Mouse (Mus musculus): ENCODE results near the gene Wnt5b. TPM values are rescaled to one million over a fixed set of nuclear protein-coding genes. Genes with fewer than 3 reads are reported as not detected.

The Wnt5b gene
- polyA plus RNA-seq, 1 experiment from 2014 or later: 1.8 TPM

DNA sequence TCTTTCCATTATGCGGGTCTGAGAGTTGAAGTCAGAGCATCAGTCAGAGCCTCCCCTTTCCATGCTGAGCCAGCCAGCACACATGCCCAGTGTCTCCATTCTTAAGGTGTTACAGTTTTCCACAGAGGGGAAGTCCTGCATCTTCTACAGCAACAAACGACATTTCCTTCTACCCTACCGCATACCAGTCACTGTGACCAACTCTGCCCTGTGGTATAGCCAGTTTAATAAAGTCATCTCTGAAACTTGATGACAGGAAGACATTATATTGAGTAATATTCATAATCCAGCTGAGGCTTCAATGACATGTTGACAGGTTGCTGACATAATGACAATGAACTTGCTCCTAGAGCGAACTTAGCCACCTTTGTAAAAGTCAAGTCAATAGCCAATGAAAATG is 153.4 kb downstream of the Wnt5b start:
- no peaks in the 10 kb centered on the region for H3K27me3 ChIP-seq (replicated peaks; ENCODE audit: control insufficient read depth, insufficient read depth, low read length)
- no peaks in the 10 kb centered on the region for H3K36me3 ChIP-seq (ENCODE audit: control insufficient read depth, insufficient read depth)
- no peak overlapping the region for H3K27ac ChIP-seq (ENCODE audit: low read depth, low read length)
- TF ChIP-seq CTCF (IDR thresholded peaks at IDR 0.05; ENCODE audit: low read depth): no peak
- no peak overlapping the region for H3K9ac ChIP-seq (ENCODE audit: low read depth, low read length)
- H3K4me1 ChIP-seq (replicated peaks; ENCODE audit: control insufficient read depth, insufficient read depth, low read length): 0 out of 2 replicates have a peak, but pooled peaks cover 3% of the 10 kb centered on the region
- H3K4me3 ChIP-seq (ENCODE audit: low read depth, low read length): no peak overlapping the region
- no peak for ATAC-seq
- WGBS: 85% methylated on average over 4 of the region's 4 CpGs
- H3K4me2 ChIP-seq (replicated peaks; ENCODE audit: low read depth): no peak overlapping the region
- no peaks in the 10 kb centered on the region for H3K9me3 ChIP-seq (ENCODE audit: control insufficient read depth)

DNA sequence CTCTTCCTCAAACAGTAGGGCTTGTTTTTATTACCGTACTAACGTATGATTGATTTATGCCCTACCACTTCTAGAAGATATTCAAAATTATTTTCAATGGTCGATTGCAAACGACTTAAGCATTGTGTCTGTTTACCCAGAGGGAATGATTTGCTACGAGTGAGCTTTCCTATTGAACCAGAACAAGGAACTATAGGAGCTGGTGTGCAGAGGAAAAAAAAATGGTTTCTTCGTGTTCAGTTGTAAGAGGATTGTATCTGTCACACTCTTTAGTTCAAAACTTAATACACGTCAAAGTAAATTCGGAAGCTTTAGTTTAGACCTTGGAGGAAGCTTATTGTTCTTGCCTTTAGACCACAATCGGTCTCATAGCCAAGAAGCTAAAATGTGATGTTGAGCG is 155.1 kb downstream of the Wnt5b start:
- ATAC-seq: no peak; the same call in 1 of the 2 replicates
- Histone ChIP-seq H3K4me3 (ENCODE audit: low read depth, low read length) (peak overlapping the region; percentile 89), H3K27ac (ENCODE audit: low read depth, low read length) (peak overlapping the region; percentile 97), H3K9ac (ENCODE audit: low read depth, low read length) (0 out of 2 replicates have a peak overlapping the region, but pooled peaks have one; percentile 8), H3K4me2 (replicated peaks; ENCODE audit: low read depth) (peak overlapping the region; percentile 61), H3K4me1 (replicated peaks; ENCODE audit: control insufficient read depth, insufficient read depth, low read length) (0 out of 2 replicates have a peak, but pooled peaks cover 3% of the 10 kb centered on the region), H3K27me3 (replicated peaks; ENCODE audit: control insufficient read depth, insufficient read depth, low read length) (no peaks in the 10 kb centered on the region), H3K9me3 (ENCODE audit: control insufficient read depth) (no peaks in the 10 kb centered on the region), H3K36me3 (ENCODE audit: control insufficient read depth, insufficient read depth) (no peaks in the 10 kb centered on the region)
- 14% methylated on average over 10 of the region's 10 CpGs for WGBS
- TF ChIP-seq CTCF (IDR thresholded peaks at IDR 0.05; ENCODE audit: low read depth): no peak

DNA sequence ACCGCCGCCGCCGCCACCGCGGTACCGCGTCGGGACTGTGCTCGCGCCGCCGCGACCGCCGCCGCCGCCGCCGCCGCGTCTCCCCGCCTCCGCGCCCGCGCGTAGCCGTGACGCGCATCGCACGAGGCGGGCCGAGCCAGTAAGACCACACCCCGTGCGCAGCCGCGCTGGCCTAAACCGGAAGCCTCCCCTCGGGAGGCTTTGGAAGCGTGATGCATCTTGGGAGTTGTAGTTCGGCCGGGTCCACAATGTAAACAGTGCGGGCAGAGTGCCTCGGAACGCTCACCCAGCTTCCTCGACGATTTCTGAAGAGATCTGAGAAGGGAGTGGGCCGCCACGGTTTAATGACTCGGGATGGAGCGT is 155.5 kb downstream of the Wnt5b start:
- Histone ChIP-seq H3K27ac (ENCODE audit: low read depth, low read length) (peak overlapping the region; percentile 97), H3K4me3 (ENCODE audit: low read depth, low read length) (peak overlapping the region; percentile 89), H3K4me2 (replicated peaks; ENCODE audit: low read depth) (peak overlapping the region; percentile 61), H3K27me3 (replicated peaks; ENCODE audit: control insufficient read depth, insufficient read depth, low read length) (no peaks in the 10 kb centered on the region), H3K36me3 (ENCODE audit: control insufficient read depth, insufficient read depth) (no peaks in the 10 kb centered on the region), H3K9me3 (ENCODE audit: control insufficient read depth) (no peaks in the 10 kb centered on the region), H3K9ac (ENCODE audit: low read depth, low read length) (peak overlapping the region; percentile 95), H3K4me1 (replicated peaks; ENCODE audit: control insufficient read depth, insufficient read depth, low read length) (0 out of 2 replicates have a peak, but pooled peaks cover 3% of the 10 kb centered on the region)
- WGBS: under 1% methylated on average over 50 of the region's 53 CpGs
- no peak for TF ChIP-seq CTCF (IDR thresholded peaks at IDR 0.05; ENCODE audit: low read depth)
- peak; percentile 95 for ATAC-seq

DNA sequence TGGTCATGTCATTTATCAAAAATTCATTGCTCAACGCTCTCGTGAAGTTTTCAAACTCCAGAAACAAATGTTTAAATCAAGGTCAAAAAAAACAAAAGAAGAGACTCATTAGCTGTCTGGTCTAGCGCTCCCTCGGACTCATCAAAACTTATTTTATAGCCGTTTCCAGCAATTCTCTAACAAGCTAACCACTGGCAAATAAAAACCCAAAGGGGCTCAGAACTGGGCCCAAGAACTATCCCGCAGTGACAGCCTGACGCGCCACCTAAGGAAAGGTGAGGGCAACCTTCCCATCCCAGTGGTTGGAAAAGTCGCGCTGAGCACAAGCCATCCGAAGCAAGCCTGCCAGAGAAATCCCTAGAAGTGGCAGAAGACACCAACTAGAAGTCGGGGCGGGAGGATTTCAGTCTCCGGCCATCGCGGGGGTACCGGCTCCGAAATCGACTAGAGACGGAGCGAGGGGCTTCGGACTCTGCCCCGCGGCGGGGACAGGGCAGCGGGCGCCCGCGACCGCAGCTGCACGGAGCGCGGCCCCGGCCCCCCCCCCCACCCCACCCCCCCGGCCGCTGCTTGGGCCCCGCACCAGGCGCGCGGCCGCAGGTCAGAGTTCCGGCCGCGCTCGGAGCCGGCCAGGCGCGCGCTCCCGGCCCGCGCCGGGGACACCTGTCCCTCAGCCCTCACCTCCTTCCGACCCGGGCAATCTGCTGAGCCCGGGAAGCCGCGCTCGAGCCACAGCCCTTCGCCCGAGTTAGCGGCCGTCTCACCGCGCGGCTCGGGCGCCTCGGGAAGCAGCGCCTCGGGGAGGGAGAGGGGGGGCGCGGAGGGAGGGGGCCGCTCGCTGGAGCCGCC is 156.1 kb downstream of the Wnt5b start:
- peak overlapping the region; percentile 61 for H3K4me2 ChIP-seq (replicated peaks; ENCODE audit: low read depth)
- ATAC-seq: peak; percentile 68
- peak overlapping the region; percentile 89 for H3K4me3 ChIP-seq (ENCODE audit: low read depth, low read length)
- 0 out of 2 replicates have a peak, but pooled peaks cover 3% of the 10 kb centered on the region for H3K4me1 ChIP-seq (replicated peaks; ENCODE audit: control insufficient read depth, insufficient read depth, low read length)
- 1% methylated on average over 42 of the region's 76 CpGs for WGBS
- 0 out of 2 replicates have a peak, but pooled peaks have one; percentile 8 for TF ChIP-seq CTCF (IDR thresholded peaks at IDR 0.05; ENCODE audit: low read depth)
- peak overlapping the region; percentile 95 for H3K9ac ChIP-seq (ENCODE audit: low read depth, low read length)
- peak overlapping the region; percentile 97 for H3K27ac ChIP-seq (ENCODE audit: low read depth, low read length)
- no peaks in the 10 kb centered on the region for H3K27me3 ChIP-seq (replicated peaks; ENCODE audit: control insufficient read depth, insufficient read depth, low read length)
- H3K36me3 ChIP-seq (ENCODE audit: control insufficient read depth, insufficient read depth): no peaks in the 10 kb centered on the region
- H3K9me3 ChIP-seq (ENCODE audit: control insufficient read depth): no peaks in the 10 kb centered on the region

DNA sequence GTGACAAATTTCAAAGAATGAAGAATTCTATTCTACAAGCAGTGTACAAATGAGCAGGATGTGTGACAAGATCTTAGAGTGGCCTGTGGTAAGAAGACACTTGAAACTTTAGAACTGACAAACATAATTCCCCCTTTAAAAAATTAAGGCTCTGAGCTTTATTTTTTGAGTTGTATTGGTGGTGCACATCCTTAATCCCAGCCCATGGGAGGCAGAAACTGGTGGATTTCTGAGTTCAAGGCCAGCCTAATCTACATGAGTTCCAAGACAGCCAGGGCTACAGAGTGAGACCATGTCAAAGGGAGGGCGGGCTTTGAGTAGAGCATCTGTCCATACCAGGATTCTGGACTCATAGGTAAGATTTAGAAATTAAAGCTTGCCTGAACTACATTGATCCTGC is 157.3 kb downstream of the Wnt5b start:
- Histone ChIP-seq H3K9me3 (ENCODE audit: control insufficient read depth) (no peaks in the 10 kb centered on the region), H3K9ac (ENCODE audit: low read depth, low read length) (no peak overlapping the region; the same call in 1 of the 2 replicates), H3K4me1 (replicated peaks; ENCODE audit: control insufficient read depth, insufficient read depth, low read length) (0 out of 2 replicates have a peak, but pooled peaks cover 3% of the 10 kb centered on the region), H3K4me3 (ENCODE audit: low read depth, low read length) (peak overlapping the region; percentile 89), H3K36me3 (ENCODE audit: control insufficient read depth, insufficient read depth) (no peaks in the 10 kb centered on the region), H3K27ac (ENCODE audit: low read depth, low read length) (0 out of 2 replicates have a peak overlapping the region, but pooled peaks have one; percentile 97), H3K27me3 (replicated peaks; ENCODE audit: control insufficient read depth, insufficient read depth, low read length) (no peaks in the 10 kb centered on the region), H3K4me2 (replicated peaks; ENCODE audit: low read depth) (peak overlapping the region; percentile 61)
- no peak for ATAC-seq
- no peak for TF ChIP-seq CTCF (IDR thresholded peaks at IDR 0.05; ENCODE audit: low read depth)
- WGBS: 69% methylated on average over 1 of the region's 1 CpGs

DNA sequence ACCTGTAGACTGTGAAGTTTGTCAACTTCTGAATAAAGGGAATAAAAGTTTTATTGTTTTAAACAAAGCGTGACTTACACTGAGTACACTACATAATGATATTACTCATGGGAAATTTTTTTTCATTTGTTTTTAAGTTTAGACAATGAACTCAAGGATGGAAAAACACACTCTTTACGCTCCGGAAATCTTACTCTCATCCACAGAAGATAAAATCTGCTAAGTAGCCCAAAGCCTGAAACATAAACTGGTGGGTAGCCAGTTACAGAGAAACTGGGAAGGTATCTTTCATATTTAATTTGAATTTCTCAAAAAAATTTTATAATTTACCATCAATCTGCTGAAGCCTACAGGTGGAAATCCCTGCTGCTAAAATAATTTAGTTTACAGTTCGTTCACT is 157.7 kb downstream of the Wnt5b start:
- no peaks in the 10 kb centered on the region for H3K36me3 ChIP-seq (ENCODE audit: control insufficient read depth, insufficient read depth)
- H3K4me2 ChIP-seq (replicated peaks; ENCODE audit: low read depth): peak overlapping the region; percentile 61
- 0 out of 2 replicates have a peak, but pooled peaks cover 5% of the 10 kb centered on the region for H3K4me1 ChIP-seq (replicated peaks; ENCODE audit: control insufficient read depth, insufficient read depth, low read length)
- no peak overlapping the region for H3K9ac ChIP-seq (ENCODE audit: low read depth, low read length)
- no peaks in the 10 kb centered on the region for H3K27me3 ChIP-seq (replicated peaks; ENCODE audit: control insufficient read depth, insufficient read depth, low read length)
- peak overlapping the region; percentile 89; the same call in 1 of the 2 replicates for H3K4me3 ChIP-seq (ENCODE audit: low read depth, low read length)
- ATAC-seq: no peak
- TF ChIP-seq CTCF (IDR thresholded peaks at IDR 0.05; ENCODE audit: low read depth): no peak
- WGBS: 53% methylated on average over 4 of the region's 4 CpGs
- H3K27ac ChIP-seq (ENCODE audit: low read depth, low read length): no peak overlapping the region
- H3K9me3 ChIP-seq (ENCODE audit: control insufficient read depth): no peaks in the 10 kb centered on the region

Data from intestine, postnatal 0 days (tissue).